Mouse (Mus musculus): ENCODE results near the gene Camkv. TPM values are rescaled to one million over a fixed set of nuclear protein-coding genes. Genes with fewer than 3 reads are reported as not detected.

The Camkv gene
- total RNA-seq, 1 experiment from 2014 or later, result 0.25 TPM

DNA sequence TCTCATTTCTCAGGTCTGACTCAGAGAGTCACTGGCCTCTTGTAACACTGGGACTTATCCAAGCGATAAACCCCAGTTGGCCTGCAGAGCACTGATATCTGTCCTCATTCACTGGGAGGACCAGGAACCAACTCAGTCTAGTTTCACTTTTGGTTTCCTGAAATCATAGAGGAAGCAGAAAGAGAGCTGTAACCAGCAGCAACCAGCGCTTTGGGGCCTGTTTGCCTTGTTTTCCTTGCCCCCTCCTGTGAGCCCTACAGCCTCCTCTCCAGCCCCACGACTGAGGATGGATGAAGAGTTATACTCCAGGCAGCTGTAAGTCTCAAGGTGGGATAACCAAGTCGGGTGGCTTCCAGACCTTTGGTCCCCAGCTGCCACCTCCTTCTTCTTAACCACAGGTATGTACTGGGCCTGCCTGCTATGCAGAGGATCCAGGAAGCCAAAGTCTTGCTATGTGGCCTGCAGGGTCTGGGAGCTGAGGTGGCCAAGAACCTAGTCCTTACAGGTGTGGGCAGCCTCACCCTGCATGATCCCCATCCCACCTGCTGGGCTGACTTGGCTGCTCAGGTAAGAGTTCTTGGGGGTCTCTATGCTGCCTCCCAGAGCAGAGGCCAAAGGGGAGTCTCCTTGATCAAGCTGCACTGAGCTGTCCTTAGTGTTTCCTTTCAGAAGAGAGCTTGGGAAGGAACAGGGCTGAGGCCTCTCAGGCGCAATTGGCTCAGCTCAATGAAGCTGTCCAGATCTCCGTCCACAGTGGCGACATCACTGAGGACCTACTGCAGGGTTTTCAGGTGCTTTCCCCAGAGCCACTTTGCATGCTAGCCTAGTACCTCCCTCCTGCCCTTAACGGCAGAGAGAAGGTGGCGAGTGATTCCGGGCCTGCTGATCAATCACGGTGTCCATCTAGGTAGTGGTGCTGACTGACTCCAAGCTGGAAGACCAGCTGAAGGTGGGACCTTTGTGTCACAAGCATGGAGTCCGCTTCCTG is 40.2 kb downstream of the Camkv start, which contains the start of gene Uba7:
TSS of gene Uba7 (plus strand) at position 107 of the 988 bp plus-strand sequence.
- peak; percentile 80 to 81 for ATAC-seq (replicated peaks in 1 of 2; ENCODE audit: insufficient read depth in 1 of 2, low FRiP score in 2 of 2, low TSS enrichment in 1 of 2, low read depth in 1 of 2, poor library complexity in 2 of 2, severe bottlenecking in 2 of 2)

DNA sequence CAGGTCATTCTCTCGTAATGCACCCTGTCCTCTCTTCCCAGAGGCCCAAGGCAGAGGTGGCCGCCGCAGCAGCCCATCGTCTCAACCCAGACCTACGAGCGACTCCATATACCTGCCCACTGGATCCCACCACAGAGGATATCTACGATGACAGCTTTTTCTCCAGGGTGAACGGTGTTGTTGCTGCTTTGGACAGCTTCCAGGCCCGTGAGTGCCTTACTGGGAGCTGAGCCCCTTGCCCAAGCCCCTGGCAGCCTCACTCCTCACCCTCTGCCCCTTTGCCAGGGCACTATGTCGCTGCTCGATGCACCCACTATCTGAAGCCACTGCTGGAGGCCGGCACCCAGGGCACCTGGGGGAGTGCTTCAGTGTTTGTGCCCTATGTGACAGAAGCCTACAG is 43.3 kb downstream of the Camkv start:
- ATAC-seq (replicated peaks in 1 of 2; ENCODE audit: insufficient read depth in 1 of 2, low FRiP score in 2 of 2, low TSS enrichment in 1 of 2, low read depth in 1 of 2, poor library complexity in 2 of 2, severe bottlenecking in 2 of 2), result no peak

DNA sequence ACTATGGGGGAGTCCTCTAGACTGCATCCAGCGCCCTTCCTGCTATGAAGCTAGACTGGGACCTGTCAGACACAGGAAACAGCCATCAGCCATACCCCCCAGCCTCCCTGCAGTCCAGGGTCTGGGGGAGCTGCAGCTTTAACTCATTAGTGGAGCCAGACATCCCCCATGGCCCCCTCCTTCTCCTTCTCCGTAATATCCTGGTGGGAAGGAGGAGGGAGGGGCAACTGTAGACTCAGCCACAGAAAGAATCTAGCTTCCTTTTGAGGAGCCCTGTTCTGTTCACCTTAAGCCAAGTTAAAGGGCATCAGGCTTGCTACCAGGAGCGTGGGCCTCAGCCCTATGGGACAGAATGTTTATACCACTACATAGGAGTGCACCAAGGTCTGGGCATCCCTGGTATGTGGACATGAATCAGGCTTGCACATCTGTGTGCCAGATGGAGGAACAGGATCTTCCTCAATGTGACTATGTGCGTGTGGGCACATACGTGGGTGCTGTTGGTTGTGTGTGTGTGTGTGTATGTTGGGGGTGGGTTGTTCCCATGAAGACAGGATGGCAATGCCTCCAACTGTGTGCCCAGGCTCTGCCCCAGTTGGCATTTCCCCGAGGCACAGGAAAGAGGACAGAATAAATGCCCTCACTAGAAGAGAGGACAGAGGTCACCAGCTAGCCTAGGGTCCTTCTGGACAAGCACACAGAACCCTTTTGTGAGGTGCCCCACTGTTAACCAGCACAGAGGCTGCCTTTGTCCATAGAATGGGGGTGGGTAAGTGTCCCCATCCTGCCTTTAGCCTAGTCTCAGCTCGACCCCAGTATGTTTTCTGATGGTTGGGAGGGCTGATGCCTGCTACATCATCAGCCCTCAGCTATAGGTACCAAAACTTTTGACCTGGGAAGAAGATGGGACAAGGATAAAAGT is 46.5 kb downstream of the Camkv start:
- ATAC-seq (replicated peaks in 1 of 2; ENCODE audit: insufficient read depth in 1 of 2, low FRiP score in 2 of 2, low TSS enrichment in 1 of 2, low read depth in 1 of 2, poor library complexity in 2 of 2, severe bottlenecking in 2 of 2), result no peak

DNA sequence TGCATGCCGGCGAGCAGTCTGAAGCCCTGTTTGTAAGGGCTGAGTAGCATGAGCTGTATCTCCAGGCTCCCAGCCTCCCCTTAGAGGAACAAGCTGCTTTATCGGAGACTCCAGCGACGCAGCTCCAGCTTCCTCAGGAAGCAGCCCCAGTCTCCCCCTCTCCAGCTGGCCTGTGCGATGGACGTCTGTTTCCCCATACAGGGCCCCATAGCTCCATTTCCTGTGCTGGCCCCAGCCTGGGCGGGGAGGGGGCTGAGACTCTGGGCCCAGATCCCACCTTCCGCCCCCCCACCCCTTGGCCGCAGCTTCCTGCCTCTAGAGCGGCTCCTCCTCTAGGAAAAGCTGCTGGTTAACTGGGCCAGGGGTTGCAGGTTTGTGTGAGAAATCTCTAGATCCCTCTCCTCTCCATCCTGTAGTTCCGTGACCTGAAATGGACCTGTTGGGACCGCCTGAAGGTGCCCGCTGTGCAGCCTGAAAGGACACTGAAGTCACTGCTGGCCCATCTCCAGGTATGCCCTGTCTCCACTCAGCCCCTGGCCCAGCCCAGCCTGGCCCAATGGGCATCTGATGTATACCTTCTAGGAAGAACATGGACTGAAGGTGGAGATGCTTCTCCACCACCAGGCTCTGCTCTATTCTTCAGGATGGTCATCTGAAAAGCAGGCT is 47.3 kb downstream of the Camkv start, which contains the start of gene Gm20661:
TSS of gene Gm20661 (plus strand) at position 378 of the 666 bp plus-strand sequence.
- peak; percentile 50 to 58 for ATAC-seq (replicated peaks in 1 of 2; ENCODE audit: insufficient read depth in 1 of 2, low FRiP score in 2 of 2, low TSS enrichment in 1 of 2, low read depth in 1 of 2, poor library complexity in 2 of 2, severe bottlenecking in 2 of 2)

GRCm38 (mm10) chr9:107983421-107983890 is 48.0 kb downstream of the Camkv start:
- ATAC-seq (replicated peaks in 1 of 2; ENCODE audit: insufficient read depth in 1 of 2, low FRiP score in 2 of 2, low TSS enrichment in 1 of 2, low read depth in 1 of 2, poor library complexity in 2 of 2, severe bottlenecking in 2 of 2), result peak; percentile 42 to 46

- no peak for ATAC-seq (replicated peaks in 1 of 2; ENCODE audit: insufficient read depth in 1 of 2, low FRiP score in 2 of 2, low TSS enrichment in 1 of 2, low read depth in 1 of 2, poor library complexity in 2 of 2, severe bottlenecking in 2 of 2)
Observed at GRCm38 (mm10) chr9:107984052-107984753, 48.7 kb downstream of the Camkv start.

DNA sequence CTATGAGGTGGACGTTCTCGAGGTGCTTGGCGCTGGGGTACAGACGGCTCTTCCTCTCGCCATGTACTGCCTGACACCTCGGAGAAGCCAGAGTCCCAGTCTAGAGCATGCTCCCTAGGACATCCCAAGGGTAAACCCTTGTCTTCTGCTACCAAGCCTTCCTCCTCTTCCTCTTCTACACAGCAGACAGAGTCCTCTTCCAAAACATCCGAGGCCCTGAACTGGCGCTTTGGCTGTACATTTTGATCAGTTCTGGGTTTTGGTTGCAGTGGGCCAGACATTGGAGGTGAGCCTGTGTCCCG is 49.2 kb downstream of the Camkv start:
- ATAC-seq (replicated peaks in 1 of 2; ENCODE audit: insufficient read depth in 1 of 2, low FRiP score in 2 of 2, low TSS enrichment in 1 of 2, low read depth in 1 of 2, poor library complexity in 2 of 2, severe bottlenecking in 2 of 2), result no peak

- ATAC-seq (replicated peaks in 1 of 2; ENCODE audit: insufficient read depth in 1 of 2, low FRiP score in 2 of 2, low TSS enrichment in 1 of 2, low read depth in 1 of 2, poor library complexity in 2 of 2, severe bottlenecking in 2 of 2), result peak; percentile 35 to 37; a peak in 2 of 4 replicates
Observed at GRCm38 (mm10) chr9:107985131-107986119, 50.0 kb downstream of the Camkv start, which contains the start of gene Inka1. Gene Inka1, minus strand, starts transcription at chr9:107985879.

- ATAC-seq (replicated peaks in 1 of 2; ENCODE audit: insufficient read depth in 1 of 2, low FRiP score in 2 of 2, low TSS enrichment in 1 of 2, low read depth in 1 of 2, poor library complexity in 2 of 2, severe bottlenecking in 2 of 2), result 0 out of 4 replicates have a peak, but pooled peaks have one; percentile 18 to 33
Observed at GRCm38 (mm10) chr9:107986376-107986775, 50.9 kb downstream of the Camkv start.

DNA sequence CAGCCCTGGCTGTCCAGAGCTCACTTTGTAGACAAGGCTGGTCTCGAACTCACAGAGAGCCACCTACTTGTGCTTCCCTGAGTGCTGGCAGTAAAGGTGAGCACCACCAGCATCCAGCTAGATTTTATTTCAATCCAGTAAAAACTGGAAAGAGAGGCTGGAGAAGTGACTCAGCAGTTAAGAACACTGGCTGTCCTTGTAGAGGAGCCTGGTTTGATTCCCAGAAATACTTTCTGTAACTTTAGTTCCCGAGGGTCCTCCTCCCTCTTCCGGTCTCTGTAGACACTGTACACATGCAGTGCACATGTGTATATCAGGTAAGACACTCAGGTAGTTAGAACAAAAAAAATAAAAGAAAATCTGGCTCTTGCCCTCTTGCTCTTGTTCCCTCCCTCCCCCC is 52.5 kb downstream of the Camkv start:
- no peak for ATAC-seq (replicated peaks in 1 of 2; ENCODE audit: insufficient read depth in 1 of 2, low FRiP score in 2 of 2, low TSS enrichment in 1 of 2, low read depth in 1 of 2, poor library complexity in 2 of 2, severe bottlenecking in 2 of 2)

DNA sequence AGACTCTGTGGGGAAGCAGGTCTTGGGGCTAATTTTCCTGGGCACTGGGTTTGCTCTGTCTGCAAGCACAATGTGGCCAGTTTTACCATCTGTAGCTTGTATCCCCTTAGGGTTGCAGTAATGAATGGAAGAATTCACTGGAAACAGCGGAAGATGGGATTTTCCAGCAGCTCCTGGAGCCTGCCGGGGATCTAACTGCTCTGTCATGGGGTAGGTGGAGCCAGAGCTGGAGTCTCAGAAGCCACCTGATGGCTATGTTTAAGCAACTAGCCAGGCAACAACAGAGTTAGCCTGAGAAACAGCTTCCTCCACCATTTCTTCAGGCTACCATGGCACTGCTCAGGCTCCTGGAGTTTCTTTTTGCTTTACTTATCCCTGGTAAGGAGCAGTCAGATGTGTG is 56.7 kb downstream of the Camkv start, which contains the start of gene Cdhr4:
TSS of gene Cdhr4 (plus strand) at position 301 of the 400 bp plus-strand sequence.
- ATAC-seq (replicated peaks in 1 of 2; ENCODE audit: insufficient read depth in 1 of 2, low FRiP score in 2 of 2, low TSS enrichment in 1 of 2, low read depth in 1 of 2, poor library complexity in 2 of 2, severe bottlenecking in 2 of 2), result no peak

DNA sequence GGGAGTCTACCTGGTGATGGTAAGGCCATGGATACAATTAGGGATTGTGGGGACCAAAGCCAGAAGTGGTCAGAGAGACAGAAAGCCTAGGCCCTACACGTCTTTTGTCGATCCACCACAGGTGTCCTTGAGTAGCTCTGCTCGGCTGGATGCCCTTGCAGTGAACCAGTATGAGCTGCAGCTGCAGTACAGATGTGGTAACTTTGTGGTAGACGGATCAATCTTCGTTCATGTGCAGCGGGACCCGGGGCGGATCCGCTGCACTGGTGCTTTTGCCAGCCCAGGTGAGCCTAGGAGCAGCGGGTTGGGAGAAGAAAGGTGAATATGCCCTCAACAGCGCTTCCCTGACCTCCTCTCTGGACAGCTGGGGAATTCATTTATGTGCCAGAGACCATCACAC is 57.5 kb downstream of the Camkv start:
- ATAC-seq (replicated peaks in 1 of 2; ENCODE audit: insufficient read depth in 1 of 2, low FRiP score in 2 of 2, low TSS enrichment in 1 of 2, low read depth in 1 of 2, poor library complexity in 2 of 2, severe bottlenecking in 2 of 2), result no peak

DNA sequence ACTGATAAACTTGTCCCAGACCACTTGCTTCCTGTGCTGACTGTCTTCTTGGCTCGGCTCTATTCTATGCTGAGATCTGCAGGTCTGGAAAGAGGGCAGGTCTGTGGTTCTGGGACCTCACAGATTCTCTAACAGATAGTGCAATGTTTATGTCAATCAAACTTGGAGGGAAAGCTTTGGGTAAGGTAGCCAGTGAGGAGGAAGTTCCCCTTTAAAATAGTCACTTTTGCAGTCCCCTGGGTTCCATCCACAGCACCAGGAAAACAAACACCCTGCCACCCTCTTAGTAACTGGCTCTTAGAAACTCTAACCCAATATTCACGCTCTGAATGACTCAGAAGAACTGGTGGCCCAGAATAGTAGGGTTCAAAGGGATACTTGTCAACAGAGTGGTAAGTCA is 59.0 kb downstream of the Camkv start:
- ATAC-seq (replicated peaks in 1 of 2; ENCODE audit: insufficient read depth in 1 of 2, low FRiP score in 2 of 2, low TSS enrichment in 1 of 2, low read depth in 1 of 2, poor library complexity in 2 of 2, severe bottlenecking in 2 of 2), result peak; percentile 11 to 63; a peak in 2 of 4 replicates

- ATAC-seq (replicated peaks in 1 of 2; ENCODE audit: insufficient read depth in 1 of 2, low FRiP score in 2 of 2, low TSS enrichment in 1 of 2, low read depth in 1 of 2, poor library complexity in 2 of 2, severe bottlenecking in 2 of 2), result no peak
Observed at GRCm38 (mm10) chr9:107995513-107995912, 60.0 kb downstream of the Camkv start.

DNA sequence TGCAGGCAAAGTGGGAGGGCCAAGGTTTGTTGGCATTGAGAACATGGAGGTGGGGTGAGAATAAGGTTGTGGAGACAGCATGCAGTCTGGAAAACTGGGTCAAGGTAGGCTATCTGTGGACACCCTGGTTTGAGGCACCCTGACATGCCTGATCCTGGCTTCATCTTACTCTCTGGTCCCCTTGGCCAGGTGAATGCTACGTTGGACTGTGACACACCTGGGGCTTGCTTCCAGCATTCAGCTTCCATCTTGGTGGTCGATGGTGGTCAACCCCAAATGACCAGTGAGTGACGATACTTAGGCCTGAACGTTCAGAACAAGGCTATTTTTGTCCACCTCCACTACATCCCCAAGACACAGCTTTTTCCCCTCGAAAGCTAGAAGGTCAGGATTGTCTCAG is 60.6 kb downstream of the Camkv start, which contains the start of gene Gm20662:
TSS of gene Gm20662 (plus strand) at position 301 of the 400 bp plus-strand sequence.
- no peak for ATAC-seq (replicated peaks in 1 of 2; ENCODE audit: insufficient read depth in 1 of 2, low FRiP score in 2 of 2, low TSS enrichment in 1 of 2, low read depth in 1 of 2, poor library complexity in 2 of 2, severe bottlenecking in 2 of 2)

All from hematopoietic stem cell, adult 5-6 weeks (primary cell).